Mouse (Mus musculus) midbrain, embryonic 13.5 days (tissue): ENCODE data around the gene Gm44511. TPM values are rescaled to one million over a fixed set of nuclear protein-coding genes. Genes with fewer than 3 reads are reported as not detected.
"Not testable (repeated sequence)": the region's sequence is repeated elsewhere in the genome, so short reads cannot be mapped to it uniquely, and the experiment has no call there.

Source experiments
- ATAC-seq: fragments of 200-750 bp; cut with Nextera tagmentation; 2 replicates; pipeline ENCODE4 v1.8.0; 2017; ENCODE audit warnings: mild to moderate bottlenecking, moderate TSS enrichment, moderate library complexity
- H3K27ac ChIP-seq: fragments of 300-500 bp; sonication (generic); 2 replicates; pipeline ENCODE4 v1.5.1; 2015; ENCODE audit warnings: inconsistent platforms, mild to moderate bottlenecking, moderate library complexity
- H3K27me3 ChIP-seq: fragments of 300-500 bp; sonication (generic); 2 replicates; pipeline ENCODE4 v1.6.1; 2015; ENCODE audit warnings: mild to moderate bottlenecking, inconsistent platforms
- H3K36me3 ChIP-seq: fragments of 300-500 bp; sonication (generic); 2 replicates; pipeline ENCODE4 v1.6.1; 2015; ENCODE audit warnings: mild to moderate bottlenecking, inconsistent platforms
- H3K4me1 ChIP-seq: fragments of 300-500 bp; sonication (generic); replicated peaks from 2 replicates; pipeline ENCODE4 v1.6.1; 2015; ENCODE audit warnings: inconsistent platforms
- H3K4me2 ChIP-seq: fragments of 300-500 bp; sonication (generic); replicated peaks from 2 replicates; pipeline ENCODE4 v1.6.1; 2015; ENCODE audit warnings: moderate library complexity, mild to moderate bottlenecking, inconsistent platforms
- H3K4me3 ChIP-seq: fragments of 300-500 bp; sonication (generic); replicated peaks from 2 replicates; pipeline ENCODE4 v1.5.1; 2015; ENCODE audit warnings: mild to moderate bottlenecking, inconsistent platforms
- H3K9ac ChIP-seq: fragments of 300-500 bp; sonication (generic); replicated peaks from 2 replicates; pipeline ENCODE4 v1.6.1; 2015; ENCODE audit warnings: mild to moderate bottlenecking, inconsistent platforms
- H3K9me3 ChIP-seq: fragments of 300-500 bp; sonication (generic); 2 replicates; pipeline ENCODE4 v1.6.1; 2016; ENCODE audit warnings: mild to moderate bottlenecking, inconsistent platforms
- WGBS: fragments of 180-500 bp; shearing (Covaris S2); methylation state at CpG from one replicate; pipeline ENCODE4 v1.1.7; 2015; 5-methylcytosine and 5-hydroxymethylcytosine counted together
- polyA plus RNA-seq: library from polyadenylated mRNA; unstranded; fragments of >200 nt; fragmentation: Nextera tagmentation; extraction: Ambion mirVana; gene quantifications from 2 replicates; pipeline ENCODE4 v1.2.1, GENCODE M21; 2015

The Gm44511 gene
- polyA plus RNA-seq, 1 experiment from 2014 or later, result not detected

- H3K9me3 ChIP-seq, H3K4me2 ChIP-seq, H3K9ac ChIP-seq, ATAC-seq, H3K36me3 ChIP-seq, H3K4me3 ChIP-seq, H3K27me3 ChIP-seq, H3K4me1 ChIP-seq, H3K27ac ChIP-seq: not testable (repeated sequence)
- WGBS, result 79% methylated on average over 6 of the region's 6 CpGs
Measured at GRCm38 (mm10) chr6:128747006-128747405, 79.1 kb downstream of the Gm44511 start.

- 85% methylated on average over 7 of the region's 7 CpGs for WGBS
- H3K27ac ChIP-seq, result no peak overlapping the region
- H3K4me1 ChIP-seq, result no peaks in the 10 kb centered on the region; the same call in 1 of the 2 replicates
Measured at GRCm38 (mm10) chr6:128737445-128737844, 88.7 kb downstream of the Gm44511 start.

GRCm38 (mm10) chr6:128736100-128736499 is 90.0 kb downstream of the Gm44511 start:
- Histone ChIP-seq H3K4me2 (no peak overlapping the region), H3K4me3 (no peak overlapping the region), H3K9ac (no peak overlapping the region), H3K27me3 (no peaks in the 10 kb centered on the region), H3K27ac (no peak overlapping the region), H3K36me3 (no peaks in the 10 kb centered on the region), H3K4me1 (no peaks in the 10 kb centered on the region; the same call in 1 of the 2 replicates), H3K9me3 (no peaks in the 10 kb centered on the region)
- ATAC-seq, result no peak

More at GRCm38 (mm10) chr6:128737445-128737844, 88.7 kb downstream of the Gm44511 start:
- no peak for ATAC-seq
- no peak overlapping the region for H3K9ac ChIP-seq
- no peak overlapping the region for H3K4me2 ChIP-seq
- no peaks in the 10 kb centered on the region for H3K36me3 ChIP-seq
- no peak overlapping the region for H3K4me3 ChIP-seq
- no peaks in the 10 kb centered on the region for H3K27me3 ChIP-seq
- no peaks in the 10 kb centered on the region for H3K9me3 ChIP-seq

DNA sequence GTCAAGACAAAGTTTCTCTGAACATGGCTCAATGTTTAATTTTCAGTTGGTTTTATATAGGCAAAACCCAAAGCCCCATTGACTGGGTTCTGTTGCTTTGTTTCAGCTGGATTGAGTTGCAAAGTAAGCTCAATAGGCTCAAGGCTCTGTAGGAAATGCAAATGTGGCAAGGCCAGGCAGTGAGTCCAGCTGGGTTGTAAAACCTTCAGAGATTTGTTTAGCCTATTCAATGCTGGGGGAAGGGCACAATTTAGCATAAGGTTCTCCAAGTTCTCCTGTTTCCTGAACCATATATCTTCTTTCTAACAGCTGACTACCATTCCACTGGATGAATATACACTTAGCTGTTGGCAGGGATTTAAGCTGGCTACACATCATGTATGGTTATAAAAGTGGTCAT is 91.2 kb downstream of the Gm44511 start:
- ATAC-seq, result no peak
- Histone ChIP-seq H3K27ac (no peak overlapping the region), H3K4me1 (no peaks in the 10 kb centered on the region; the same call in 1 of the 2 replicates)

DNA sequence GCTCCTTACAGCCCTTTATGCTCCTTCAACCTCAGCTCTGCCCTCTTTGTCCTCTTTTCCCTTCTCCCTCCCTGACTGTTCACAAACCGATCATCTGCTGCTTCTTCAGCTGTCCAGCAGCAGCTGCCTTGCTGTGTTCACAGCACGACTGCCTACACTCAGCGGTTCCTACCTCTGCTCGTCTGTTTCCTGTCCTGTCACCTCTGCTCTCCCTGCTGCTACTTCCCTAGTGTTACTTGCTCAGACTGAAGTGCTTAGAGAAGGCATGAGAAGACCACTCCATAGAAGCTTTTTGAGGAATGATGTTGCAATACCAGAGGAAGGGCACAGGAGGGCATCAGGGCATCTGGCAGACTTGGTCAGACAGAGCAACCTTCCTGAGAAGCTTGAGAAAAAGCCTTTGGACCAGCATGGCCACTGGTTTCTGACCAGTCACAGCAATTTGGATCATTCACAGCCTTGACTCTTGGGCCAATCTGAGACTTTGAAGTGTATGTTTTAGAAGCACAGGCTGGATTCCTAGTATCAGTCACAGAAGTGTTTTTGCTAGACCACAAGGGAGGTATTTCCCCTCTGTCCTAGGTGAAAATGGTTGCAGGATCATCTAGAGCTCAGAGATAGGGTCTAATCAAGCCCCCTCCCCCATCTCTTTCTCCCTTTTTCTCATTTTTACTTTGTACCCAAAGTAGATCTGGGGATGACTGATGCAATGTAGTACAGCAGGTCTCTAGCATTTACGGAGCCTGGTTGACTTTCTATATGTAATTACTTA is 92.0 kb downstream of the Gm44511 start:
- Histone ChIP-seq H3K4me3 (no peak overlapping the region), H3K9ac (no peak overlapping the region), H3K4me2 (no peak overlapping the region), H3K27ac (no peak overlapping the region), H3K36me3 (no peaks in the 10 kb centered on the region), H3K27me3 (no peaks in the 10 kb centered on the region), H3K4me1 (no peaks in the 10 kb centered on the region; the same call in 1 of the 2 replicates), H3K9me3 (no peaks in the 10 kb centered on the region)
- ATAC-seq, result no peak
- WGBS, result 80% methylated on average over 5 of the region's 5 CpGs

More for the DNA sequence above, 91.2 kb downstream of the Gm44511 start:
- no peak overlapping the region for H3K4me2 ChIP-seq
- no peak overlapping the region for H3K9ac ChIP-seq
- no peak overlapping the region for H3K4me3 ChIP-seq
- H3K9me3 ChIP-seq, result no peaks in the 10 kb centered on the region
- H3K27me3 ChIP-seq, result no peaks in the 10 kb centered on the region
- H3K36me3 ChIP-seq, result no peaks in the 10 kb centered on the region

DNA sequence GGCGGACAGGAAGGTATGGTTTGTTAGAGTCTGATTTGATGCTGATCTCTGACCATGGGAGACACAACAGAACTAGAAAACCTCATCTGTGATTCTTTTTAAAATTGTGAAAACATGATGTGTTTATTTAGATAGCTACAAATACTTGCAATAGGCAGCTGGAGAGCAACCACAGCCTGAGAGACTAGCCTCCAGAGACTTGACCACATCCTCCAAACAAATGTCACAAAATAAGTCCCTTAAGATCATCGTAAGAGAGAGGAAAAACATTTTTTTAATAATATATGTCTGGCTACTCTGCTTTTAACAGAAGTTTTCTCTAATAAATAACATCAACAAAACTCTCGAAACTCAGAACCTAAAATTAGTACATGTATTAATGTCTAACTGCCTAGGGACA is 94.1 kb downstream of the Gm44511 start:
- no peaks in the 10 kb centered on the region; the same call in 1 of the 2 replicates for H3K4me1 ChIP-seq
- H3K27me3 ChIP-seq, result no peaks in the 10 kb centered on the region
- no peaks in the 10 kb centered on the region for H3K9me3 ChIP-seq
- H3K4me2 ChIP-seq, result no peak overlapping the region
- H3K4me3 ChIP-seq, result no peak overlapping the region
- 91% methylated on average over 3 of the region's 3 CpGs for WGBS
- H3K9ac ChIP-seq, result no peak overlapping the region
- no peak overlapping the region for H3K27ac ChIP-seq
- ATAC-seq, result no peak
- no peaks in the 10 kb centered on the region for H3K36me3 ChIP-seq

Other genes starting within 250 kb of the Gm44511 start
- gene A2ml1, start 244.7 kb downstream of the Gm44511 start, polyA plus RNA-seq, result 0.32 and 0.50 TPM in 2 replicates
- gene Klrb1a, start 202.8 kb downstream of the Gm44511 start, polyA plus RNA-seq, result not detected in 2 replicates
- not detected in 2 replicates for gene Clec2h, start 163.9 kb downstream of the Gm44511 start, polyA plus RNA-seq
- 0.20 TPM in 1 of 2 replicates, not detected in the other for gene Klrb1, start 103.3 kb downstream of the Gm44511 start, polyA plus RNA-seq
- not detected in 2 replicates for gene Klrb1c, start 37.1 kb downstream of the Gm44511 start, polyA plus RNA-seq
- not detected in 2 replicates for gene Klrb1b, start within 50 bp of the Gm44511 start, polyA plus RNA-seq
- not detected in 2 replicates for gene Clec2i, start 61.3 kb upstream of the Gm44511 start, polyA plus RNA-seq
- gene BC035044, start 64.8 kb upstream of the Gm44511 start, polyA plus RNA-seq, result 0.35 and 0.52 TPM in 2 replicates
- not detected in 2 replicates for gene Clec2g, start 108.1 kb upstream of the Gm44511 start, polyA plus RNA-seq
- gene Klrb1f, start 219.6 kb upstream of the Gm44511 start, polyA plus RNA-seq, result 0.17 and 0.23 TPM in 2 replicates